Mouse (Mus musculus) brain, embryonic 18.5 days (tissue): ENCODE results near the gene A330070K13Rik.

Source experiments
- DNase-seq: peaks from one replicate; pipeline ENCODE4 v3.0.0-alpha.2; 2012; ENCODE audit warnings: low read depth, low spot score

Gene A330070K13Rik

DNA sequence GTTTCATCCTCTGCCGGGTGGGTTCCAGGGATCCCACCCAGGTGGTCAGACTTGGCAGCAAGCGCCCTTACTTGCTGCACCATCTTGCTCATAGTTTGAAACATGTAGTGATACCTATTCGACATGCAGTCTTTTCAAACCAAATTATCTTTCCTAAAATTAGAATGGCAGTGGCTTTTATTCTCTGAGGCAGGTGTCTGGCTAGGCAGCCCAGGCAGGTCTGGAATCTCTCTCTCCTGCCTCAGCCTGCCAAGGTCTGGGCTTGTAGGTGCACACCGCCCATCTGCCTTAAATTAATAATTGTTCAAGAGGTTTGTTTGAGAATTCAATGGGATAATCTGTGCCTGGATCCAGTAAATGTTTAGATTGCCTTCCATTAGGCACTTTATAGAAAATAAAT, 53.6 kb downstream of the A330070K13Rik start:
- DNase-seq = no peak

DNA sequence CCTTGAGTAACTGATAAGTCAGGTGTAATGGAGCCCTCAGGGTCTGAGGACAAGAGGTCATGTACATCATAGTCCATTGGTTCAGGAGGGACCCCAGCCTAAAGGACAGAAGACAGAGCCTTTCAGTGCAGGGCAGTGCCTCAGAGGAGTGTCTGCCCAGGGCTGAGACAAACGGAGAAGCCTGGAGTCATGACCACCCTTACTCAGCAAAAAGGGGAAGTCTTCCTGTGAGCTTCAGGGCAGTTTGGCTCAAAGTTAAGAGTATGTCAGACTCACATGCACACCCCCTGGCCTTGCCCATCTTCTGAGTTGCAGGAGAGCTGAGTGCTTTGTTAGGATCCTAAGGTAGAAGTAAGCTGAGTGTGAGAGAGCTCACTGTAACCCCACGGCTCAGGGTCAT, 54.5 kb downstream of the A330070K13Rik start:
- DNase-seq = no peak
